Mouse (Mus musculus) lung, embryonic 14.5 days (tissue): ENCODE results near the gene Olfr51. TPM values are rescaled to one million over a fixed set of nuclear protein-coding genes. Genes with fewer than 3 reads are reported as not detected.
A peak's percentile ranks its signal among the peaks of the same experiment; 100 is the strongest.

Experiments used
- ATAC-seq: fragments of 200-750 bp; cut with Nextera tagmentation; 2 replicates; pipeline ENCODE4 v1.8.0; 2017; ENCODE audit warnings: mild to moderate bottlenecking, moderate TSS enrichment, moderate library complexity; ENCODE audit not compliant: insufficient read depth
- DNase-seq: peaks from one replicate; pipeline ENCODE4 v3.0.0-alpha.2; 2015
- H3K27ac ChIP-seq: fragments of 300-500 bp; sonication (generic); 2 replicates; pipeline ENCODE4 v1.5.1; 2014; ENCODE audit warnings: low read depth, mild to moderate bottlenecking, moderate library complexity
- H3K27me3 ChIP-seq: fragments of 300-500 bp; sonication (generic); 2 replicates; pipeline ENCODE4 v1.6.1; 2014; ENCODE audit warnings: low read length, control low read depth; ENCODE audit not compliant: insufficient read depth
- H3K36me3 ChIP-seq: fragments of 300-500 bp; sonication (generic); 2 replicates; pipeline ENCODE4 v1.6.1; 2014; ENCODE audit warnings: control low read depth; ENCODE audit not compliant: insufficient read depth
- H3K4me1 ChIP-seq: fragments of 300-500 bp; sonication (generic); 2 replicates; pipeline ENCODE4 v1.6.1; 2014; ENCODE audit warnings: antibody characterized with exemption, control low read depth; ENCODE audit not compliant: insufficient read depth
- H3K4me2 ChIP-seq: fragments of 300-500 bp; sonication (generic); 2 replicates; pipeline ENCODE4 v1.6.1; 2014; ENCODE audit warnings: mild to moderate bottlenecking
- H3K4me3 ChIP-seq: fragments of 300-500 bp; sonication (generic); 2 replicates; pipeline ENCODE4 v1.5.1; 2014; ENCODE audit warnings: low read depth, low read length
- H3K9ac ChIP-seq: fragments of 300-500 bp; sonication (generic); 2 replicates; pipeline ENCODE4 v1.6.1; 2014
- H3K9me3 ChIP-seq: fragments of 300-500 bp; sonication (generic); 2 replicates; pipeline ENCODE4 v1.6.1; 2016; ENCODE audit warnings: low read depth, low read length, control low read depth
- CTCF ChIP-seq: IDR thresholded peaks from 2 replicates; pipeline ENCODE4 v1.5.1; 2016; ENCODE audit warnings: antibody characterized with exemption, low read depth
- whole genome bisulfite sequencing: fragments of 180-500 bp; shearing (Covaris S2); extraction: QIAGEN DNeasy Blood & Tissue Kit; methylation state at CpG from one replicate; pipeline ENCODE4 v1.1.7; 2014; 5-methylcytosine and 5-hydroxymethylcytosine counted together
- polyA plus RNA-seq: library from polyadenylated mRNA; unstranded; fragments of >200 nt; fragmentation: Nextera tagmentation; extraction: Ambion mirVana; gene quantifications from 2 replicates; pipeline ENCODE4 v1.2.1, GENCODE M21; 2014

Olfr51 gene
- not detected in 2 replicates for polyA plus RNA-seq

DNA sequence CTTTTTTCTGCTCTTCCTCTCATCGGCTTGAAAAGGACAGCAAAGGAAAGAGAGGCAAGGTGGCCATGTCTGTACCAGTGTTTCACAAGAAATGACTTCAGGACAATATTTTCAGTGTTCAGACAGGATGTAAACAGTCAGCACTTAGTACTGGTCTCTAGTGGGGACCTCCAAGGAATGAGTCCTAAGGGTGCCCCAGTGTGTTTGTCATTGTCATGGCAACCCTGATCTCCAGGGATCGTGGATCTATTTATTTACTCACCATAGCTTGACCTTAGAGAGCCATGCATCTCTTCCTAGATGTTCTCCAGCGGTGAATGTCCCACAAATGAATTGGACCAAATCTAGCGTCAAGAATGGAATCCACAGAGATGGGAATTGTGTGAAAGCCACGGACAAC is at the start of gene Olfr51:
Olfr51 (plus strand) TSS at position 301 of the 400 bp plus-strand sequence.
- Histone ChIP-seq H3K4me2 (no peak within 1 kb of the TSS), H3K4me1 (no peaks in the 10 kb centered on the region), H3K27ac (no peak within 1 kb of the TSS), H3K4me3 (no peak within 1 kb of the TSS), H3K36me3 (no peaks in the 10 kb centered on the region), H3K27me3 (no peaks in the 10 kb centered on the region), H3K9me3 (no peaks in the 10 kb centered on the region), H3K9ac (no peak within 1 kb of the TSS)
- DNase-seq (no peak), ATAC-seq (no peak)
- 62% methylated on average over 5 of the region's 5 CpGs for WGBS
- no peak for TF ChIP-seq CTCF

DNA sequence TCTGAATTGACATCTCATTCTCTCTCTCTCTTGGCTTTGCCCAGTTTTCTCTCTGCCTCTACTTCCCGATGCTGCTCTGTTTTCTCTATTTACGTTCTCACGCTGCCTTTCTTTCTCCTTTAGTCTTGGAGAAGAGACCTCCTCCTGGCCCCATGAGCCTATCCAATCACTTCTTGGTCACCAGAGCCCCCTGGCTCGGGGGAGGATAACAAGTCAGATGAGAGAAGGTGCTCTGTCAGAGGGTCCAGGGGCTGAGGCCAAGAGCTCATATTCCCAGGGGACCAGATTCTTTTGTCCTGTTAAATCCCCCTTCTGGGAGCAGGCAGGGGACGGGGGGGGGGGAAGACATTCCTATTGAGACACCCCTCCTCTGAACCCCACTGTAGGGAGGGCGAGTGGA is 49.7 kb upstream of the Olfr51 start, which contains the start of gene Prop1:
Prop1 (minus strand) TSS at position 101 of the 400 bp plus-strand sequence.
- no peaks in the 10 kb centered on the region for H3K36me3 ChIP-seq
- ATAC-seq (no peak), DNase-seq (no peak)
- no peaks in the 10 kb centered on the region for H3K27me3 ChIP-seq
- TF ChIP-seq CTCF, result no peak
- no peaks in the 10 kb centered on the region for H3K4me1 ChIP-seq
- WGBS, result 57% methylated on average over 6 of the region's 6 CpGs
- H3K9me3 ChIP-seq, result no peaks in the 10 kb centered on the region
- no peak within 1 kb of the TSS for H3K4me3 ChIP-seq
- no peak within 1 kb of the TSS for H3K4me2 ChIP-seq
- H3K27ac ChIP-seq, result no peak within 1 kb of the TSS
- H3K9ac ChIP-seq, result no peak within 1 kb of the TSS

DNA sequence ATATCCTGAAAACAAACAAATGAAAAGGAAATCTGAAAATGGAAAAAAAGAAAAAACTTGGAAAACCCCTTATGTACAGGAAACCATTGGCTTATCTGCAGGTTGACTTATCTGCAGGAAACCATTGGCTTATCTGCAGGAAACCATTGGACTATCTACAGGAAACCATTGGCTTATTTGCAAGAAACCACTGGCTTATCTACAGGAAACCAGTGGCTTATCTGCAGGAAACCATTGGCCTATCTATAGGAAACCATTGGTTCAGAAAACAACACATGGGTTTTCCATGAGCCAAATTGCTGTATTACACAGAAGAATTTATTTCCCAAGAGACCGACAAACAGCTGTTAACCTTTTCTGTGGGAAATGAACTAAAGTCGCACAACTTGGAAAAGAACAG is 38.5 kb upstream of the Olfr51 start:
- Histone ChIP-seq H3K4me3 (no peak overlapping the region), H3K27me3 (no peaks in the 10 kb centered on the region), H3K27ac (no peak overlapping the region), H3K4me2 (no peak overlapping the region), H3K9me3 (no peaks in the 10 kb centered on the region), H3K4me1 (no peaks in the 10 kb centered on the region), H3K9ac (no peak overlapping the region), H3K36me3 (no peaks in the 10 kb centered on the region)
- WGBS, result 81% methylated on average over 2 of the region's 2 CpGs
- no peak for ATAC-seq
- no peak for TF ChIP-seq CTCF
- DNase-seq, result peak; percentile 44

DNA sequence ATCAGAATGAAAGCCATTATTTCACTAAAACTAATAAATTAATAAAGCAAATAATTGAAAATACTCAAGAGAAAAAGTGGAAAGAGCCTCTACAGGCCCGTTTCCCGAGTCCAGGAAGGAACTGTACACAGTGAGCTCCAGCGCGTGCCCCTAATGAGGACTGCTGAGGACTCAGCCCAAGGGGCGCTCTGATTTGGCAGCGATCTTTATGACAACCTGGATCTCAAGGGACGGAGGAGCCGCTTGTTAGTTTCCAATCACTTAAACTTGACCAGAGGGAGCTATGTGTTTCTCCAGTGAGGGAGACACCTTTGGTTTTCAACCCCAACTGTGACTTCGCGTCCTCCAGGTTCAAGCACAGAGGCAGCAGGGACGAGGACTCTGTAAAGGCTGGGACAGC is 37.2 kb upstream of the Olfr51 start, which contains the start of gene Olfr1378:
Olfr1378 (plus strand) TSS at position 301 of the 400 bp plus-strand sequence.
- Histone ChIP-seq H3K9ac (no peak within 1 kb of the TSS), H3K27me3 (no peaks in the 10 kb centered on the region), H3K4me3 (no peak within 1 kb of the TSS), H3K4me1 (no peaks in the 10 kb centered on the region), H3K4me2 (no peak within 1 kb of the TSS), H3K27ac (no peak within 1 kb of the TSS), H3K36me3 (no peaks in the 10 kb centered on the region), H3K9me3 (no peaks in the 10 kb centered on the region)
- DNase-seq, result no peak
- TF ChIP-seq CTCF, result no peak
- no peak for ATAC-seq
- 81% methylated on average over 11 of the region's 11 CpGs for WGBS

DNA sequence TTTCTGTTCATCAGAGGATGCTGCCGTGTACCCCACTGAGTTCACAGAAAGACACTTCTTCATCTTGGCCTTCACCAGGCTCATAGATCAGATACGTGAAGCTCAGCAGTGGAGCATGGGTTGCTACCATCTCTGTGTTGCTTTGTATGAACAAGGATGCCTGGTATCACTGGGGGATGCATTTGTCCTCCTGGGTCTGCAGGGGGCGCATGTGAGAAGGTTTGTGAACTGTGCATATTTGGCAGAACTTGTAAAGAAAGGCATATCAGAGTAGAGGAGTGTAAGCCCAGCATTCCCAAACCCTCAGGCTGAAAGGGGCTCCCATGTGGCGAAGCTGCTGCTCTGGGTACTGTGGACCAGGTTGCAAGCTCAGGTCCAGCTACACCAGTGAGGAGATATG is 26.2 kb upstream of the Olfr51 start:
- Histone ChIP-seq H3K4me2 (no peak overlapping the region), H3K4me3 (no peak overlapping the region), H3K27me3 (no peaks in the 10 kb centered on the region), H3K4me1 (no peaks in the 10 kb centered on the region), H3K36me3 (no peaks in the 10 kb centered on the region), H3K9ac (no peak overlapping the region), H3K9me3 (no peaks in the 10 kb centered on the region), H3K27ac (no peak overlapping the region)
- DNase-seq (peak; percentile 23), ATAC-seq (no peak)
- 68% methylated on average over 4 of the region's 4 CpGs for WGBS
- peak; percentile 48 for TF ChIP-seq CTCF

DNA sequence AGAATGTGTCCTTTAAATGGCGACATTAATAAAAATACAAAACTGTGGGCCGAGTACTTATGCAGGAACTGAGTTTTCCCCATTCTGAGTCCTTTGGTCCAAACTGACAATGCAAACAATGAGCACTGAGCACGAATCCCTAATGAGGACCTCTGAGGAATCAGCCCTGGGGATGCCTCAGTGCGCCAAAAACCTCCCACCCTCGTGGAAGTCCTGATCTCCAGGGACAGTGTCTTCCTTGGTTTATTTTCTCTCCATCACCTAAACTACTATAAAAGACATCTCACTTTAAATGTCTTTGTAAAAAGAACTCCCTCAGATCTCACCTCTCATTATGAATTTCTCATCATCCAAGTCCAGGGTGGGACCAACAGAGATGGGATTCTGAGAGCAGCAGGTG is 21.7 kb upstream of the Olfr51 start, which contains the start of gene Olfr1377:
Olfr1377 (plus strand) TSS at position 301 of the 400 bp plus-strand sequence.
- no peaks in the 10 kb centered on the region for H3K9me3 ChIP-seq
- TF ChIP-seq CTCF, result no peak
- no peak within 1 kb of the TSS for H3K4me2 ChIP-seq
- H3K9ac ChIP-seq, result no peak within 1 kb of the TSS
- no peak for DNase-seq
- no peaks in the 10 kb centered on the region for H3K27me3 ChIP-seq
- H3K4me3 ChIP-seq, result no peak within 1 kb of the TSS
- no peaks in the 10 kb centered on the region for H3K36me3 ChIP-seq
- no peak for ATAC-seq
- no peaks in the 10 kb centered on the region for H3K4me1 ChIP-seq
- no peak within 1 kb of the TSS for H3K27ac ChIP-seq
- 65% methylated on average over 5 of the region's 5 CpGs for WGBS

DNA sequence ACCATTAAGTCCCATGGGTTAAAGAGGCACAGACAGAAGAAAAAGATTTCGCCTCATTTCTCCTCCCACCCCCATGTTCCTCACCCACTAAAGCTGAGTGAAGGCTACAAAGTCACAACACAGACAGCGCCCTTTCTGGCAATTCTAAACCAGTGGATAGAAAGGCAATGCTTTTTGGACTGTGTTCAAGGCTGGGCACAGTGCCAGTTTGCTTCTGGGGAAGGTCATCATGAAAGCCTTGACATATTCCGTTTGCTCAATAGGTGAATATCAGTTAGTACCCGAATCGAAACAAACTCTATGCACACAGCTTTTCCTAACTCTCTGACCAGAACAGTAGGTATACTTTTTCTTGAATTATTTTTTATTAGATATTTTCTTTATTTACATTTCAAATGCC is 8.4 kb downstream of the Olfr51 start:
- TF ChIP-seq CTCF, result no peak
- H3K4me2 ChIP-seq, result no peak overlapping the region
- H3K4me1 ChIP-seq, result no peaks in the 10 kb centered on the region
- ATAC-seq (no peak), DNase-seq (peak; percentile 77)
- H3K36me3 ChIP-seq, result no peaks in the 10 kb centered on the region
- H3K4me3 ChIP-seq, result no peak overlapping the region
- no peaks in the 10 kb centered on the region for H3K9me3 ChIP-seq
- H3K27me3 ChIP-seq, result no peaks in the 10 kb centered on the region
- H3K9ac ChIP-seq, result no peak overlapping the region
- H3K27ac ChIP-seq, result no peak overlapping the region
- WGBS, result 41% methylated on average over 5 of the region's 5 CpGs

DNA sequence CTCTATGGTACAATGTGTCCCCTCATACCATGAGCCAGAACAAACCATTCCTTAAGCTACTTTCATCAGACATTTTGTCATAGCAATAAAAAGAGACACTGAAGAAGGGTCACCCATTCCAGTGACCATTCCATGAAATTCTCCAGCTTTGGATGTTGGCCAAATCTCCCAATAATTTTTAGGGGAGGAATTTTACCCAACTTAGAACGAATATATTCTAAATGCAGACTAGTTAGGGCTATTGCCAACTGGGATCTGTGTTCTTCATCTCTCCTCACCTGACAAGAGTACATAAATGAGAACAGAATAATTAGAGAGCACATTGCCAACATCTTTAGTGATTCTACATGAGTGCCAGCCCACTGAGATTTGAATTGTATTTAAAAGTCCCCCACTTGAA is 10.5 kb downstream of the Olfr51 start, which contains the start of gene Olfr54:
Olfr54 (plus strand) TSS at position 301 of the 400 bp plus-strand sequence.
- no peak within 1 kb of the TSS for H3K9ac ChIP-seq
- TF ChIP-seq CTCF, result no peak
- no peak within 1 kb of the TSS for H3K4me2 ChIP-seq
- no peaks in the 10 kb centered on the region for H3K9me3 ChIP-seq
- no peaks in the 10 kb centered on the region for H3K27me3 ChIP-seq
- ATAC-seq (no peak), DNase-seq (no peak)
- H3K4me3 ChIP-seq, result no peak within 1 kb of the TSS
- H3K4me1 ChIP-seq, result no peaks in the 10 kb centered on the region
- WGBS, result 38% methylated on average over 1 of the region's 1 CpGs
- H3K27ac ChIP-seq, result no peak within 1 kb of the TSS
- H3K36me3 ChIP-seq, result no peaks in the 10 kb centered on the region
